Mouse (Mus musculus) telencephalon, adult 2 months (tissue): Measurements from ENCODE around the gene Eya2.

Experiments
- DNase-seq: peaks from one replicate; pipeline ENCODE4 v3.0.0-alpha.2; 2011; ENCODE audit warnings: low read depth, low spot score

The Eya2 gene

GRCm38 (mm10) chr2:165593763-165594162 lies 1.1 kb upstream of the Eya2 start:
- DNase-seq, result no peak

GRCm38 (mm10) chr2:165595676-165596070 lies 841 bp downstream of the Eya2 start:
- DNase-seq, result no peak

DNA sequence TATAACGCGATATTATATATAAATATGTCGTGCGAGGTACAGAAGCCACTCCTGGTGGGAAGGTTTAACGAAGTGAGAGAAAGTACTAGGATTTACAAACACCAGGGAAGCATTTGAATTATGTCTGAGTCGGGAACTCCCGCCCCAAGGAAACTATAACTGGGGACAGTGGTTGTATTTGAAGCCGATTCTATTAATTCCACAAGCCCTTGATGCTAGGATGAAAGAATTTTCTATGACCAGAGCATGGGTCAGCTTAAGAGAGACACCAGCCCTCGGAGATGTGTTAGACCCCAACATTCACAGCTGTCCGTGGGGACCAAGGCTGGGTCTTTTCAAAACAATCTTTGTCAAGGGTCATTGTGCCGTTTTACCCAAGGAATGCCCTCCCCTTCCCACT lies 1.3 kb downstream of the Eya2 start:
- DNase-seq, result no peak

DNA sequence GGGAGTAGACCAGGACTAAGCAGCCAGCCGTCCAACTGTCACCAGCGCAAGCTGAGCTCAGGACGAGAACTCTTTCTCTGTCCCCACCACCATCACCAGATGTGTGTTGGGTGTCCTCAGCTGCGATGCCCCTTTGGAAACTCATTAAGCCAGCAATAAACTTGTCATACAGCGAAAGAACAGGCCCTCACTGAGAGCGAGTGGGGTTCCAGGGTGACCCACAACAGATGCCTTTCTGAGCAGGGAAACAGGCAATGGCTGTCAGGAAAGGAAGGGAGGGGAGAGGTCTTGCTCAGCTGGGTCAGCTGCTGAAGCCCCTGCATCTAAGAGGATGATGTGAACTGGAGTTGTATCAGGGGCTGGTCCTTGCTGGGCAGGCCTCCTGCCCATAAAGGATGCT lies 2.7 kb downstream of the Eya2 start:
- DNase-seq, result no peak

DNA sequence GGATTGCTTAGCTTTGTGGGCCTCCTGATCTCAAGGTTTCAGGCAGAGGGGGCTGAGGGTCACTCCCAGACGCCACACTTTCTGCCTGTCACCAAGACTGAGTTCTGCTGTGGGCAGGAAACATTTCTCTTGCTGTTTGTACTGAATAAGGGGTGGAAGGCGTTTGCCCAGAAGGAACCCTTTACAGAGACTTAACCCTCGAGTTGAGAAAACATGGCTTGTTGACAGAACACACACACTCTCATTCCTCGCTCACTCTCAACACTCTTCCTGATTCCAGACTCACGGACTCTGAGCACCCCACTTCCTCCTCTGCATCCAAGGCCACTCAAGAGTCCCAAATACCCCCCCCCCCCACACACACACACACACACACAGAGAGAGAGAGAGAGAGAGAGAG lies 3.3 kb downstream of the Eya2 start:
- DNase-seq, result no peak

DNA sequence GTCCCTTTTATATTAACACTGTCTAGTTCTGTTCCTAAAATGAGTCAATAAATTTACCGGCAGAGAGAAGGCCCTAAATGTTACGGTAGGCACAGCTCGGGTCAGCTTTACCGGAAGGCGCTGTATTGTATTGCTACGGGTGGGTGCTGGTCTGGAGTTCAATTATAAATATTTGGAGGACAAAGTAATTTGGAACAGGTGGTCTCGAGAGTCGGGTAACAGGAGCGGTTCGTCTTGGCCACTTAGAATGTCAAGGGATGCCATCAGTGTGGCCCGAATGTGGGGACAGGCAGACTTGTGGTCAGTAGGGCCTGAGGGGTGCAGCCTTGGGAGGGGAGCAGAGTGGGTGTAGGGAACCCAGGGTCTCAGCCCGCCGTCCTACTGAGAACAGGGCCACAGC lies 4.7 kb downstream of the Eya2 start:
- DNase-seq, result no peak

DNA sequence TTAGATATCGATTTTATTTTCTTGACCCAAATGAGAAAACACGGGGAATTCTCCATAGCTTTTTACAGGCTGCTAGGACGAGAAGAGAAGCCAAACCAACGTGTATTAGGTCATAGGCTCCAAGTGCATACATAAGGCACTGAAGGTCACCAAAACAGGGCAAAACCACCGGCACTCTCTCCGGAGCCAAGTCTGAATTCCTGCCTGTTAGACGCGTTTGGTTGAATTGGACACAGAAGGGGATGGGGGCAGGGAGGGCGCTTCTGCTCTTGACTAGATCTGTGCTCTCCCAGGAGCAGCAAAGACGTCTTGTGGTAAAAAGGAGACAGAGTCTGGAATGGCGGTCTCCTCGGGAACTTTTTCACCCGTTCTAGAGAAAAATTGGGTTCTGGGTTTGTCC lies 6.1 kb downstream of the Eya2 start:
- DNase-seq, result no peak

GRCm38 (mm10) chr2:165601605-165602004 lies 6.8 kb downstream of the Eya2 start:
- no peak for DNase-seq

DNA sequence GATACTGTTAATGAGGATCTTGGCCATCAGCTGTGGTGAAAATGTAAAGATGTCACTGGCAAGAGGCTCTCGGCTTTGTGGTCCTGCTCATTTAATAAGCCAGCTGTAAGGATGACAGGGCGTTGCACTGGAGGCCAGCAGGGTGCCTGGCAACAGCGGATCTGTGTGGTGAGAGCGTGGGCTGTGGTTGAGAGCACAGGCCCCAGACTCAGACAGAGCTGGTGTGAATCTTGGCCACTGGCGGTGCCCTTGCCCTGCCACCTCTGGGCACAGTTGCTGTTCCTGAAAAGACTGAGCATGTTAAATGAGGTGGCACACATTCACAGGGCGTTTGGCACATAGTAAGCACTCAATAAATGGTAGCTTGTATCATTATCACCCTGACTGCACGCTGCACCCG lies 8.9 kb downstream of the Eya2 start:
- DNase-seq, result no peak

GRCm38 (mm10) chr2:165611551-165612253 lies 16.9 kb downstream of the Eya2 start:
- no peak for DNase-seq

DNA sequence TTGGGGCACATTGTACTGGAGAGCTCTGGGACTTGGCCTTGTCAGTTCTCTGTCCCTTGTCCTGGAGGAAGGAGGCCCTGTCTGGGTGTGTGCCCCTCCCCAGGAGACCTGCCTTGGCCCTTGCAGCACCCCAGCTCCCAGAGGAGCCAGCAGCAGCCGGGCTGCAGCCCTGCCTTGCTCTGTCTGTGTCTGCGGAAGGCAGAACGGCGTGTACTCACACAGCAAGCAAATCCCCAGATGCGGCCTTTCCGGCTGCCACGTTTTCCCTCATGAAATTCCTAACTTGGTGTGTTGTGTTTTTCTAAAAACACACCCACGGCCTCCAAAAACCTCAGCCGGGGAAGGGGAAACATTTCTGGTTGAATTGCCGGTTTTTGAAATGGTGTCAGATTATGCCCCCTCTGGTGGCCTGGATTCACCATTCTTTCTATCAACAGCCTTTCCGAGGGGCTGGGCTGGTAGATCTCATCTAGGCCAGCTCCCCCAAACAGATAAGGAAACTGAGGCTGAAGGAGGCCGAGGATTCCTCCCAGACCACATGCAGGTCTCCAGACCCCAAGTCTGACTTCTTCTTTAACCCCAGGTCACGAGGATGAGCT lies 19.0 kb downstream of the Eya2 start:
- peak; percentile 13 for DNase-seq

- no peak for DNase-seq
These were observed 26.7 kb downstream of the Eya2 start for GRCm38 (mm10) chr2:165621488-165621887.

- no peak for DNase-seq
These were observed 27.8 kb downstream of the Eya2 start for GRCm38 (mm10) chr2:165622596-165622995.

DNA sequence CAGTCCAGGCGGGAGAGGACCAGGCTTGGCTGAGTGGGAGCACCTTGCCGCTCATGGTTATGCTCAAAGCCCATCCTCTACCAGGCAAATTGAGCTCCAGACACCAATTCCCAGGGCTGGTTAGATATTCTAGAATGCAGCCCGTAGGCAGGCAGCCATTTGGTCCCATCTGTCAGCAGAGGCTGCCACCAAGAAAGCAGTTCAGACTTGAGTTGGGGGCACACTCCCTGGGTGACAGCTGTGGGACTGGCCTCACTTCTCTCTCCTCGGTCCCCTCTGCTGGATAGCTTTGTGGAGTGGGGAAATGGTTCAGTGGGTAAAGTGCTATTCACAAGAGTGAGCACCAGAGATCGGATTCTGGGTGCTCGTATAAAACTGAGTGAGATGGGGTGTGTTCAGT lies 32.0 kb downstream of the Eya2 start:
- DNase-seq, result no peak

GRCm38 (mm10) chr2:165627974-165628373 lies 33.1 kb downstream of the Eya2 start:
- no peak for DNase-seq

DNA sequence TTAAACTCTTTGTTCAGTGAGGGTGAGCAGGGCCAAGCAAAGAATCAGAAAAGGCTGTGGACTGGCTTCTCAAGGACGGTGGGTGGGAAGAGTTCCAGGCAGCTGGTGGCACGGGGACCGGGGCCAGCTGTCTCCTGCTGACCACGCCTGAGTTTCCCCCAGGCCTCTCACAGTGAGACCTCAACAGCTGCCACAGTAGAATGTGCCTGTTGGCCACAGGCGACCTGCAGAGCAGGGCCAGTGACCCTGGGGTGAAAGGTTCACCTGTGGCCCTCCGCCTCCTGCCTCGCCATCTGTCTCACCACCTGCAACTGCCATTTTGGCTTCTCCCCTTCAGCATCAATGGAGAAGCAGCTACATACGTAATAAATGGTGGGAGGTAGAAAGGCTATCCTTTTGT lies 35.1 kb downstream of the Eya2 start:
- DNase-seq, result no peak

- no peak for DNase-seq
These were observed 38.4 kb downstream of the Eya2 start for GRCm38 (mm10) chr2:165633011-165633785.

- no peak for DNase-seq
These were observed 39.6 kb downstream of the Eya2 start for GRCm38 (mm10) chr2:165634481-165634880.

DNA sequence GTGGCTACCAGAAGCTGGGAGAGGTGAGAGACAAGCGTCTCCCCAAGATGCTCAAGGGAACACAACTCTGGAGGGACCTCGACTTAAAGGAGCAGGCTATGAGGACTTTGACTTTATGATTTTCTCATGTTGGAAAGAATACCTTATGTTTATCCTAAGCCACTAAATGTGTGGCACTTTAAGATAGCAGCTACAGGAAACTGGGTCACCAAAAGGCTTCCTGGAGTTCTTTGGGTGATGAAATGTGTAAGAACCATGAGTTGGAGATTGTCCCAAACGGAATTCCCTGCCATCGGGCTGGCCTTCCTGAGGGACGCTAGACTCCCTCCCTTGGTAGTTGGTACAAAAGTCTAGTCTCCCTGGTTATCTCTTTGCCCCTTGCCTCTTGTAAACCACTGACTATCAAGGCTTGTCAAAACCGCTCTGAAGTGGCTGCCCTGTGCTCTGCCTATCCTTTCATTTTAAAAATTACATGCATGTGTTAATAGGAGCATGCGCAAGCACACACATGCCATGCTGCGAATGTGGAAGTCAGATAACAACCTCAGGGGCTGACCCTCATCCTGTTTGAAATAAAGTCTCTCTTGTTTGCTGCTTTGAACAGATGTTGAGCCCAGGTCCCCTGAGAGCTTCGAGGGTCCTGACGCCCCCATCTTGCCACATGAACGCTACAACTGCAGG lies 44.4 kb downstream of the Eya2 start:
- no peak for DNase-seq

DNA sequence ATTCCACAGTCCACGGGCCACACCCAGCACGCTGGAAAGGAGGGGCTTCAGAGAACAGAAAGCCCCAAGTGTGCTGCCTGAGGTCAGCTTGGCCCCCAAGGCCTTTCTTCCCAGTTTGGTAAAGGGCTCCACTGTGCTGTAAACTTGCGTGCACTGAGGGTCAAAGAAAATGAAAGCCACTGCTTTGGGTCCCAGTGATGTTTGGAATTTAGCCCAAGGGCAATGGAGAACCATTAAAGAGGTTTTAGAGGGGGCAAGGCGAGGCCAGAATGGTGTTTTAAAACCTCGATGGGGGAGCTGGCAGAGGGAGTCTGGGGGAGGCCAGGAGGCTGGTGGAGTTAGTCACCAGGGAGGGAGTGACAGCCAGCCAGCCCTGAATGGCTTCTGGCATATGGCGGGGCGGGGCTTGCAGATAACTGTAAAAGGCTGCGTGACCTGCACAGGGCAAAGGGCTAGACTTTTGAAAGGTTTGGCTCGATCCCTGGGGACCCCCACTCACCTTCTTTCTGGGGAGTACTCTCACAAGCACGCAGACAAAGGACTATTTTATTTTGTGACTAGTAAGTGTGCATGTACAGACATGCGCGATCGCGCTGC lies 47.2 kb downstream of the Eya2 start:
- no peak for DNase-seq

GRCm38 (mm10) chr2:165643596-165643995 lies 48.8 kb downstream of the Eya2 start:
- DNase-seq, result no peak

- DNase-seq, result no peak
These were observed 49.2 kb downstream of the Eya2 start for GRCm38 (mm10) chr2:165644057-165644456.
